Mouse (Mus musculus) MEL (cell line): ENCODE results near the gene Mlh1. TPM values are rescaled to one million over a fixed set of nuclear protein-coding genes. Genes with fewer than 3 reads are reported as not detected.

Experiments used
- DNase-seq: peaks from one replicate; pipeline ENCODE4 v3.0.0; 2011; ENCODE audit warnings: low read depth, low spot score
- H3K27ac ChIP-seq: 2 replicates; pipeline ENCODE4 v1.5.1; 2012; ENCODE audit warnings: low read depth, mild to moderate bottlenecking, control low read depth, low read length, moderate library complexity; ENCODE audit not compliant: control insufficient read depth
- H3K27me3 ChIP-seq, 2 experiments: fragments of 150-350 bp in 1 of 2; sonication (generic) in 1 of 2; 2 replicates each; pipeline ENCODE4 v1.6.1; 2012; ENCODE audit warnings: low read length in 2 of 2, mild to moderate bottlenecking in 2 of 2, improper control_type of control experiment in 1 of 2, moderate library complexity in 1 of 2; ENCODE audit not compliant: insufficient read depth in 2 of 2, control insufficient read depth in 1 of 2
- H3K36me3 ChIP-seq, 2 experiments: 2 replicates each; pipeline ENCODE4 v1.6.1; 2012 to 2014; ENCODE audit warnings: low read length in 2 of 2, improper control_type of control experiment in 1 of 2, inconsistent platforms in 1 of 2, mild to moderate bottlenecking in 1 of 2; ENCODE audit not compliant: insufficient read depth in 2 of 2, control insufficient read depth in 1 of 2
- H3K4me1 ChIP-seq, 2 experiments: fragments of 150-350 bp in 1 of 2; sonication (generic) in 1 of 2; 2 replicates each; pipeline ENCODE4 v1.6.1; 2012; ENCODE audit warnings: low read length in 2 of 2, improper control_type of control experiment in 1 of 2, mild to moderate bottlenecking in 1 of 2; ENCODE audit not compliant: insufficient read depth in 2 of 2, control insufficient read depth in 1 of 2
- H3K4me3 ChIP-seq, 2 experiments: fragments of 150-350 bp in 1 of 2; sonication (generic) in 1 of 2; 2 replicates each; pipeline ENCODE4 v1.5.1; 2012; ENCODE audit warnings: low read depth in 2 of 2, low read length in 2 of 2, mild to moderate bottlenecking in 2 of 2, moderate library complexity in 2 of 2, control low read depth in 1 of 2, improper control_type of control experiment in 1 of 2; ENCODE audit not compliant: control insufficient read depth in 1 of 2, insufficient read depth in 1 of 2
- H3K79me2 ChIP-seq: 2 replicates; pipeline ENCODE4 v1.6.1; 2012; ENCODE audit warnings: mild to moderate bottlenecking, low read length, moderate library complexity; ENCODE audit not compliant: control insufficient read depth, poor library complexity, insufficient read depth
- H3K9ac ChIP-seq: 2 replicates; pipeline ENCODE4 v1.6.1; 2012; ENCODE audit warnings: low read depth, mild to moderate bottlenecking, control low read depth, low read length, moderate library complexity; ENCODE audit not compliant: control insufficient read depth, poor library complexity, severe bottlenecking
- H3K9me3 ChIP-seq: fragments of 150-350 bp; sonication (generic); replicated peaks from 2 replicates; pipeline ENCODE4 v1.6.1; 2012; ENCODE audit warnings: mild to moderate bottlenecking, low read length, improper control_type of control experiment, moderate library complexity; ENCODE audit not compliant: insufficient read depth
- BHLHE40 ChIP-seq: IDR thresholded peaks from 2 replicates; pipeline ENCODE4 v1.6.1; 2012; ENCODE audit warnings: low read depth, mild to moderate bottlenecking, inconsistent platforms, low read length, improper control_type of control experiment, borderline replicate concordance
- CHD1 ChIP-seq: IDR thresholded peaks from 2 replicates; pipeline ENCODE4 v1.6.1; 2012; ENCODE audit warnings: low read depth, mild to moderate bottlenecking, inconsistent platforms, low read length, improper control_type of control experiment
- CHD2 ChIP-seq: IDR thresholded peaks from 2 replicates; pipeline ENCODE4 v1.6.1; 2011; ENCODE audit warnings: low read length, improper control_type of control experiment
- E2F4 ChIP-seq: IDR thresholded peaks from 2 replicates; pipeline ENCODE4 v1.6.1; 2011; ENCODE audit warnings: low read depth, low read length, improper control_type of control experiment, borderline replicate concordance
- ELF1 ChIP-seq: IDR thresholded peaks from 2 replicates; pipeline ENCODE4 v1.6.1; 2014; ENCODE audit warnings: low read depth, mild to moderate bottlenecking, inconsistent platforms, low read length, improper control_type of control experiment, moderate library complexity
- EP300 ChIP-seq, 2 experiments: IDR thresholded peaks; 2 replicates each; pipeline ENCODE4 v1.6.1; 2011; ENCODE audit warnings: improper control_type of control experiment in 2 of 2, low read length in 2 of 2, low read depth in 1 of 2, mild to moderate bottlenecking in 1 of 2
- ETS1 ChIP-seq: IDR thresholded peaks from 2 replicates; pipeline ENCODE4 v1.6.1; 2012; ENCODE audit warnings: low read depth, mild to moderate bottlenecking, inconsistent platforms, low read length, improper control_type of control experiment, moderate library complexity
- GATA1 ChIP-seq: IDR thresholded peaks from 2 replicates; pipeline ENCODE4 v1.6.1; 2011; ENCODE audit warnings: low read depth, low read length, improper control_type of control experiment
- HCFC1 ChIP-seq: IDR thresholded peaks from 2 replicates; pipeline ENCODE4 v1.6.1; 2012; ENCODE audit warnings: low read depth, mild to moderate bottlenecking, inconsistent platforms, low read length, improper control_type of control experiment, moderate library complexity
- JUND ChIP-seq: IDR thresholded peaks from 2 replicates; pipeline ENCODE4 v1.6.1; 2011; ENCODE audit warnings: low read depth, mild to moderate bottlenecking, improper control_type of control experiment, low read length
- MAFK ChIP-seq: IDR thresholded peaks from 2 replicates; pipeline ENCODE4 v1.6.1; 2011; ENCODE audit warnings: low read depth, mild to moderate bottlenecking, low read length, improper control_type of control experiment, borderline replicate concordance
- MXI1 ChIP-seq: IDR thresholded peaks from 2 replicates; pipeline ENCODE4 v1.6.1; 2011; ENCODE audit warnings: mild to moderate bottlenecking, low read depth, low read length, improper control_type of control experiment
- MYC ChIP-seq: IDR thresholded peaks from 2 replicates; pipeline ENCODE4 v1.6.1; 2011; ENCODE audit warnings: low read depth, mild to moderate bottlenecking, low read length, improper control_type of control experiment, moderate library complexity
- NELFE ChIP-seq: IDR thresholded peaks from 2 replicates; pipeline ENCODE4 v1.6.1; 2011; ENCODE audit warnings: low read depth, low read length, improper control_type of control experiment
- NRF1 ChIP-seq: IDR thresholded peaks from 2 replicates; pipeline ENCODE4 v1.6.1; 2014; ENCODE audit warnings: low read depth, mild to moderate bottlenecking, inconsistent platforms, low read length, improper control_type of control experiment, moderate library complexity; ENCODE audit not compliant: poor library complexity, insufficient read depth, severe bottlenecking
- POLR2A ChIP-seq, 2 experiments: IDR thresholded peaks; 2 replicates each; pipeline ENCODE4 v1.6.1; 2011 to 2012; ENCODE audit warnings: low read length in 2 of 2, mild to moderate bottlenecking in 2 of 2, control low read depth in 1 of 2, improper control_type of control experiment in 1 of 2, low read depth in 1 of 2, moderate library complexity in 1 of 2; ENCODE audit not compliant: control insufficient read depth in 1 of 2, insufficient read depth in 1 of 2, poor library complexity in 1 of 2
- POLR2AphosphoS2 ChIP-seq: IDR thresholded peaks from 2 replicates; pipeline ENCODE4 v1.6.1; 2011; ENCODE audit warnings: low read length, improper control_type of control experiment
- POLR2AphosphoS5 ChIP-seq: IDR thresholded peaks from 2 replicates; pipeline ENCODE4 v1.6.1; 2012; ENCODE audit warnings: low read depth, borderline replicate concordance, mild to moderate bottlenecking, inconsistent platforms, low read length, moderate library complexity, mixed read lengths
- RAD21 ChIP-seq: IDR thresholded peaks from 2 replicates; pipeline ENCODE4 v1.6.1; 2011; ENCODE audit warnings: mild to moderate bottlenecking, low read depth, low read length, improper control_type of control experiment
- RCOR1 ChIP-seq: IDR thresholded peaks from 2 replicates; pipeline ENCODE4 v1.6.1; 2012; ENCODE audit warnings: low read depth, mild to moderate bottlenecking, inconsistent platforms, low read length, improper control_type of control experiment
- SIN3A ChIP-seq: IDR thresholded peaks from 2 replicates; pipeline ENCODE4 v1.6.1; 2012; ENCODE audit warnings: low read length, improper control_type of control experiment, inconsistent platforms
- SMC3 ChIP-seq: IDR thresholded peaks from 2 replicates; pipeline ENCODE4 v1.6.1; 2011; ENCODE audit warnings: low read depth, low read length, improper control_type of control experiment
- TAL1 ChIP-seq: IDR thresholded peaks from 2 replicates; pipeline ENCODE4 v1.6.1; 2012; ENCODE audit warnings: mild to moderate bottlenecking, inconsistent platforms, low read length, moderate library complexity, mixed read lengths
- TBP ChIP-seq: IDR thresholded peaks from 2 replicates; pipeline ENCODE4 v1.8.0; 2011; ENCODE audit warnings: low read depth, low read length, improper control_type of control experiment
- TCF12 ChIP-seq: IDR thresholded peaks from 2 replicates; pipeline ENCODE4 v1.6.1; 2014; ENCODE audit warnings: low read depth, mild to moderate bottlenecking, inconsistent platforms, low read length, improper control_type of control experiment, moderate library complexity
- USF1 ChIP-seq: IDR thresholded peaks from 2 replicates; pipeline ENCODE4 v1.6.1; 2014; ENCODE audit warnings: low read depth, mild to moderate bottlenecking, inconsistent platforms, low read length, improper control_type of control experiment, moderate library complexity
- USF2 ChIP-seq, 2 experiments: IDR thresholded peaks; 2 replicates each; pipeline ENCODE4 v1.6.1; 2011 to 2012; ENCODE audit warnings: improper control_type of control experiment in 2 of 2, low read length in 2 of 2, borderline replicate concordance in 1 of 2, inconsistent platforms in 1 of 2, low read depth in 1 of 2, mild to moderate bottlenecking in 1 of 2; ENCODE audit not compliant: insufficient read depth in 1 of 2
- ZKSCAN1 ChIP-seq: IDR thresholded peaks from 2 replicates; pipeline ENCODE4 v1.6.1; 2012; ENCODE audit warnings: low read depth, mild to moderate bottlenecking, inconsistent platforms, low read length, improper control_type of control experiment, moderate library complexity
- ZMIZ1 ChIP-seq: IDR thresholded peaks from 2 replicates; pipeline ENCODE4 v1.6.1; 2012; ENCODE audit warnings: low read depth, mild to moderate bottlenecking, inconsistent platforms, low read length, improper control_type of control experiment, moderate library complexity
- ZNF384 ChIP-seq: IDR thresholded peaks from 2 replicates; pipeline ENCODE4 v1.6.1; 2012; ENCODE audit warnings: low read depth, mild to moderate bottlenecking, inconsistent platforms, low read length, improper control_type of control experiment
- polyA plus RNA-seq, 2 experiments: library from polyadenylated mRNA; stranded (reverse) in 1 of 2; unstranded in 1 of 2; fragments of >175 nt in 1 of 2; fragments of >200 nt in 1 of 2; gene quantifications; 2 replicates each; pipeline versions ENCODE4 v1.2.1 to v1.2.4; 2012; ENCODE audit warnings: low replicate concordance in 2 of 2, low read depth in 1 of 2; ENCODE audit not compliant: insufficient read length in 2 of 2, insufficient read depth in 1 of 2, missing spikeins in 1 of 2
- total RNA-seq: library from RNA; depleted of rRNA; stranded (reverse); fragments of 300-350 nt; gene quantifications from 2 replicates; pipeline ENCODE4 v1.2.3, GENCODE M21; 2012

Mlh1 gene
- total and polyA plus RNA-seq, 3 experiments: 21.8 to 31.7 TPM; not detected in 1

DNA sequence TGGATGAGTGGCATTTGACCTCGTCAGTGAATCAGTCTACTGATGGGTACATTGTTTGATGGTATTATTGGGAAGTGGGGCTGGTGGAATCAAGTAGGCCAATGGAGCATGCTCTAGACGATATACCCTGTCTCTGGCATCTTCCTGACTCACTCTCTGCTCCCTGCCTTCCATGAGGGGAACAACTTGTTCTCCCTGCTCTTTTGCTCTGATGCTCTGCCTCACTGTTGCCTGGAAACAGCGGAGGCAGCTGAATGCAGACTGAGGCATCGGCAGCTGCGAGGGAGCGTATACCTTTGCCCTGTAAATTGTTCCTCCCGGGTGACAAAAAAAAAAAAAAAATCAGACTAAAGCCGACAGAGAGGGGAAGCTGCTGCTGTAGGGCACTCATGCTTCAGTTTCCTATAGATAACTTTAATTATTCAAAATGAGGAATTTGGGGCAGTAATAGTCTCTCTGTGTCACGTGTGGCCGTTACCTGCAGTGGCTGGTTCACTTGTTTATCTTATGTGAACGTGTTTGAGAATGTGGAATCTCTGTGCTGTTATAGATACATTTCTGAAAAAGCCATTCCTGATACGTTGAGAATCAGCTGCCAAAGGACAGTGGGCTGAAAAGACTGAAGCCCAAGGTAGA lies 30.7 kb upstream of the Mlh1 start (continued):
- TF ChIP-seq USF1 (peak; percentile 61; the same call in 1 of the 2 replicates), POLR2AphosphoS2 (no peak), JUND (no peak), ELF1 (no peak), SIN3A (no peak), TCF12 (peak; percentile 72), ZKSCAN1 (no peak), SMC3 (no peak), CHD2 (no peak), E2F4 (no peak), USF2 (IDR thresholded peaks at IDR 0.05; ENCODE audit: borderline replicate concordance in 1 of 2, insufficient read depth in 1 of 2, low read depth in 1 of 2, low read length in 2 of 2) (no peak), NRF1 (no peak), BHLHE40 (peak; percentile 45; the same call in 1 of the 2 replicates), MXI1 (peak; percentile 43; the same call in 1 of the 2 replicates), RAD21 (no peak), ZMIZ1 (no peak), GATA1 (no peak), HCFC1 (no peak), TAL1 (no peak), RCOR1 (no peak), EP300 (IDR thresholded peaks at IDR 0.05; ENCODE audit: low read depth in 1 of 2, low read length in 2 of 2) (peak; percentile 57 to 72; a peak in 2 of 4 replicates), CHD1 (no peak), NELFE (no peak), TBP (no peak)

DNA sequence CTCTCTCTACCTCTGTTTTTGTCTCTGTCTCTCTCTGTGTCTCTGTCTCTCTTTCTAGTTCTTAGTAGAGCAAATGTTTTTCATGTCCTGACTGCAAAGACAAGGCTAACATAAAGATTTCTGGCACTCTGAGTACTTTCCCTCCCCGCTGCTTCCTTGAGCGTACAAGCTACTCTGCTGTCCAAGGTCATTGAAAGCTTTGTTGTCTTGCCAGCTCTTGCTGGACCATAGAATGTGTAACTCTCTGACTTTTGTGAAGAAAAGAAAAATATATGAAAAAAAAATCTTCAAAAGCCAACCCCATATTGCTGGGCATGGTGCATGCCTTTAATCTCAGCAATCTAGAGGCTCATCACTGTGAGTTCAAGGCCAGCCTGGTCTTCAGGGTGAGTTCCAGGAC lies 27.0 kb upstream of the Mlh1 start:
- TF ChIP-seq ETS1 (no peak), TBP (no peak), USF2 (IDR thresholded peaks at IDR 0.05; ENCODE audit: borderline replicate concordance in 1 of 2, insufficient read depth in 1 of 2, low read depth in 1 of 2, low read length in 2 of 2) (no peak), NELFE (no peak), CHD1 (no peak), NRF1 (no peak), EP300 (IDR thresholded peaks at IDR 0.05; ENCODE audit: low read depth in 1 of 2, low read length in 2 of 2) (no peak), POLR2AphosphoS5 (no peak), MXI1 (no peak), CHD2 (no peak), GATA1 (no peak), MAFK (no peak), ZKSCAN1 (no peak), HCFC1 (no peak), ZNF384 (no peak), SIN3A (no peak), POLR2A (IDR thresholded peaks at IDR 0.05; ENCODE audit: control insufficient read depth in 1 of 2, insufficient read depth in 1 of 2, low read depth in 1 of 2, low read length in 2 of 2, poor library complexity in 1 of 2) (no peak), MYC (no peak)
- Histone ChIP-seq H3K4me3 (no peak overlapping the region), H3K4me1 (peaks cover 2 to 6% of the 10 kb centered on the region in 2 experiments), H3K27me3 (no peaks in the 10 kb centered on the region; a peak in 2 of 4 replicates), H3K9ac (no peak overlapping the region), H3K79me2 (no peaks in the 10 kb centered on the region), H3K36me3 (peaks cover 0 to 8% of the 10 kb centered on the region in 2 experiments; a peak in 2 of 4 replicates), H3K27ac (no peak overlapping the region), H3K9me3 (no peaks in the 10 kb centered on the region)
- DNase-seq: no peak
